Mouse (Mus musculus) mammary gland, adult 2 months (tissue): Measurements from ENCODE around the gene Brinp2. TPM values are rescaled to one million over a fixed set of nuclear protein-coding genes. Genes with fewer than 3 reads are reported as not detected.

Experiments
- polyA plus RNA-seq: library from polyadenylated mRNA; depleted of rRNA; stranded (reverse); fragments of >200 nt; gene quantifications from 2 replicates; pipeline ENCODE4 v1.2.3, GENCODE M21; 2012; ENCODE audit warnings: low replicate concordance; rRNA removed

Brinp2 gene
- 0.08 and 0.11 TPM in 2 replicates for polyA plus RNA-seq

DNA sequence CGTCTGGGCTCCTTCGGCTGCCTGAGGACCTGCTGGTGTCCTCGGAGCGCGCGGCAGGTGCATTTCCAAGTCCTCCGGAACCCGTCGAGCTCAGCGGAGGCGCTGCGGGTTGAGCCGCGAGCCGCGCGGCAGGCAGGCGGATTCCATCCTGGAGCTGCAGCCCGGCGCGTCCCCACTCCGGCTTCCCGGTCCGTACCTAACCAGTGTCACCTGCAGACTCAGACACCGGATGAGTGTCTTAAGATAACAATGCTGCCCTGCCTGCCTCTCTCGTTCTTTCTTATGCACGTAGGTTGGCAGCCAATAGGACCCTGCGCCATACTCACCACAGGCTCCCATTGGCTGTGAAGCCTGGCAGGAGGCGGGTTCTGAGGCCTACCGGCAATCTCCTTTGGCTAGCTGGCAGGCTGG, at the start of gene Brinp2:
Gene Brinp2 (minus strand): TSS at position 276 of the 411 bp plus-strand sequence.

DNA sequence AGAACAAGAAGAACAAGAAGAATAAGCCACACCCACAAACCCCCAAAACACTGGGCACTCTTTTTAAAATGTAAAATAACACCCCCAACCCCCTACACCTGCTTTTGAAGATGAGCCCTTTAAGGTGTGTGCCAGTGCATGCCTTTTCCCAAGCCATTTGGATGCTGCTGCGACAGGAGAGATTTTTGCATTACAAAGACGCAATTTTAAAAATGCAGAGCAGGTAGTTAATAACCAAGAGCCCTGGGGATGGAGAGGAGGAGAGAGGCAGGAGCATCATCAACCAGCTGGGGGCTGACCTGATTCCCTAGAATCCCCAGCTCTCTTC, 5.8 kb upstream of the Brinp2 start, which contains the start of gene Astn1:
Gene Astn1 (plus strand): TSS at position 310 of the 328 bp plus-strand sequence.

Other genes starting within 250 kb of the Brinp2 start
- gene Astn1, start 5.9 kb upstream of the Brinp2 start, polyA plus RNA-seq = 0.50 and 0.59 TPM in 2 replicates